Mouse (Mus musculus) midbrain, embryonic 10.5 days (tissue): ENCODE measurements around the gene Tac2. TPM values are rescaled to one million over a fixed set of nuclear protein-coding genes. Genes with fewer than 3 reads are reported as not detected.

Experiments
- polyA plus RNA-seq: library from polyadenylated mRNA; unstranded; fragments of >200 nt; fragmentation: Nextera tagmentation; extraction: Ambion mirVana; gene quantifications from 2 replicates; pipeline ENCODE4 v1.2.1, GENCODE M21; 2016

Gene Tac2
- polyA plus RNA-seq, 1 experiment from 2014 or later = not detected

Other genes with a start within 250 kb of the Tac2 start
- 0.52 and 0.62 TPM in 2 replicates for gene Stac3, start 222.8 kb upstream of the Tac2 start, polyA plus RNA-seq
- gene Ndufa4l2, start 209.5 kb upstream of the Tac2 start, polyA plus RNA-seq = 5.2 and 5.8 TPM in 2 replicates
- gene Shmt2, start 202.0 kb upstream of the Tac2 start, polyA plus RNA-seq = 107 and 121 TPM in 2 replicates
- gene Nxph4, start 189.9 kb upstream of the Tac2 start, polyA plus RNA-seq = 19.4 and 27.2 TPM in 2 replicates
- gene Lrp1, start 103.3 kb upstream of the Tac2 start, polyA plus RNA-seq = 54.9 and 69.8 TPM in 2 replicates
- gene Stat6, start 81.5 kb upstream of the Tac2 start, polyA plus RNA-seq = 8.2 and 8.9 TPM in 2 replicates
- 9.0 TPM in 2 replicates for gene Nemp1, start 57.6 kb upstream of the Tac2 start, polyA plus RNA-seq
- gene Nab2, start 55.9 kb upstream of the Tac2 start, polyA plus RNA-seq = 3.9 and 4.4 TPM in 2 replicates
- gene Myo1a, start 19.3 kb upstream of the Tac2 start, polyA plus RNA-seq = 0.41 and 0.69 TPM in 2 replicates
- gene Zbtb39, start 15.1 kb downstream of the Tac2 start, polyA plus RNA-seq = 4.3 and 4.7 TPM in 2 replicates
- gene Gpr182, start 27.3 kb downstream of the Tac2 start, polyA plus RNA-seq = 0.32 and 0.40 TPM in 2 replicates
- gene Rdh1, start 35.2 kb downstream of the Tac2 start, polyA plus RNA-seq = 0.02 and 0.04 TPM in 2 replicates
- not detected in 2 replicates for gene Rdh16f1, start 35.3 kb downstream of the Tac2 start, polyA plus RNA-seq
- gene Rdh9, start 51.9 kb downstream of the Tac2 start, polyA plus RNA-seq = 0.11 and 0.12 TPM in 2 replicates
- not detected in 2 replicates for gene Rdh16, start 76.7 kb downstream of the Tac2 start, polyA plus RNA-seq
- gene Rdh19, start 125.5 kb downstream of the Tac2 start, polyA plus RNA-seq = not detected in 2 replicates
- not detected in 2 replicates for gene Rdh16f2, start 142.0 kb downstream of the Tac2 start, polyA plus RNA-seq
- not detected in 2 replicates for gene Rdh7, start 164.3 kb downstream of the Tac2 start, polyA plus RNA-seq
- not detected in 2 replicates for gene Sdr9c7, start 174.0 kb downstream of the Tac2 start, polyA plus RNA-seq